Mouse (Mus musculus): Measurements from ENCODE around the gene Dach1.

DNA sequence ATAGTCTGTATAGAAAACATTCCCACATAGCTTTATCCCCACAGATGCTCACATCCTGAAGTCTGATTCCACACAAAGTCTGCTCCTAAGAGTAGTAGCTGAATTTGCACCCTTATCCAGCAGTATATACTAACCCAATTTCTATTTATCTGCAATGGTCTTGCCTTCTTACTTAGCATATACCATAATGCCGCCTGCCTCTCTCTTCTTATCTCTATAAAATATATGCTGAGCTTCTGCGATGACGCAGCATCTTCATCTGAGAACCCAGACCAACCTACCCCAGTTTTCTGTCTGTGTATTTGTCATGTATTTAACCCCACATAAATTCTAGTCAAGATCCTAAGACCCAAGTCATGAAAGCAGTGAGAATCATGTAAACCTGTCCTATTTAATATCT, 272.9 kb downstream of the Dach1 start:
- TF ChIP-seq POLR2A (IDR thresholded peaks at IDR 0.05; ENCODE audit: borderline replicate concordance, control insufficient read depth, low read depth, low read length) (no peak), CTCF (IDR thresholded peaks at IDR 0.05; ENCODE audit: control insufficient read depth, insufficient read depth, low read length) (no peak)

Data from bone marrow, adult 2 months (tissue).